Mouse (Mus musculus): ENCODE data around the gene Wdr93.

Gene Wdr93

DNA sequence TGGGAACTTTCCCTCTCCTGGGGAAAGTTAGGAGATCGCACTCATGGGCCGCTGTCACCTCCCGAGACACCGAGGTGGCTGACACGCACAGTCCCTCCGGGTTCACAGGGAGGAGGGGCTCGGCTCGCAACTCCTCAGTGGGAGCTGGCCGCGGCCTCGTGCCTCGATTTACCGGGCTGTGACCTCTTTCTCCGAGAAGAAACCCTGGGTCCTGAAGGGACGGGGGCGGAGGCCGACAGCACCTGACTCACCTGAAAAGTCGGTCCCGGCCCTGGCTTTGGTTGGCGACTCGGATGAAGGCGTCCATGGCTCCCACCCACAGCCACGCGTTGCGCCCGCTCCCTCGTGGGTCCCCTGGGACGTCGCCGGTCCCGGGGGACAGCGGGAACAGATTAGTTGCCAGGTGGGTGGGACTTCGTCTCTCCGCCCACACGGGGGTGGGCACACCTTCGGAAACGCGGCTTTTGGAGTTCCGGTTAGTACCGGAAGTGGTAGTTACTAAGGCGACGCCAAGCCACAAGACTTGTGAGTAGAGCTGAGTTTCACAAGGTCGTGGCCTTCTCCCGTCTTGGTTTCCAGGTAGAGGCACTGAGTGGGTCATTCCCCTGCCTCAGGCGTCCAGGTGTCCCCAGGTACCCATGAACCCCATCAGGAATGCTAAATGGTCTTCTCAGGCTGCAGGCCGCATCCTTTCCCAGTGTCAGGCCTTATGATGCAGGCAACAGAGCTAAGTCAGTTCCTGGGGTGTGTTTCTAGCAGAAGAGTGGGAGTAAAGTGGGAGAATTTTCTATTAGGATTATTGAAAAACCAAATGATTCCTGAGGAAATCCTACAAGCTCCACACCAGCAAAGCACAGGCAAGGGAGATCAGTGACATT lies at the start of gene Wdr93, which contains the start of gene Pex11a:
Wdr93 (plus strand) TSS at position 505 of the 878 bp plus-strand sequence.
Pex11a (minus strand) TSS at position 473 of the 878 bp plus-strand sequence.
- DNase-seq (ENCODE audit: low spot score in 2 of 2): peak; percentile 52 to 74

DNA sequence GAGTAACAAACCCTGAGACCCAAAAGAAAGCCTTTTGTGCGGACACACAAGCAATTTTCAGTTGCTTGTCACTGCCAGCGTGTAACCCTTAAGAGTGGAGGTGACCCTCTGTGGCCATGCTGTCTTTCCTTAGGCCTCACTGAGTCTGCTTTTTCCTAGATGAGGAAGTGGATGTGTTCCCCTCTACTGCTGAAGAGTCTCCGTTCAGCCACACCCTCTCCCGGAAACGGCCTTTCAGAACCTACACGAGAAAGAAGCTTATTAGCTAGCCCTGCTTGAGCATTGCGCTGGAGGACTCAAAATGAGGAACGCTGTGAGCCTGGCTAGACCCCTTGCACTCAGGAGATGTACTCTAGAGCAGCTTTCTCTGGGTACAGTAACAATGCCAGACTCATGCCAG lies 46.5 kb upstream of the Wdr93 start:
- no peak for DNase-seq (ENCODE audit: low spot score in 2 of 2)

DNA sequence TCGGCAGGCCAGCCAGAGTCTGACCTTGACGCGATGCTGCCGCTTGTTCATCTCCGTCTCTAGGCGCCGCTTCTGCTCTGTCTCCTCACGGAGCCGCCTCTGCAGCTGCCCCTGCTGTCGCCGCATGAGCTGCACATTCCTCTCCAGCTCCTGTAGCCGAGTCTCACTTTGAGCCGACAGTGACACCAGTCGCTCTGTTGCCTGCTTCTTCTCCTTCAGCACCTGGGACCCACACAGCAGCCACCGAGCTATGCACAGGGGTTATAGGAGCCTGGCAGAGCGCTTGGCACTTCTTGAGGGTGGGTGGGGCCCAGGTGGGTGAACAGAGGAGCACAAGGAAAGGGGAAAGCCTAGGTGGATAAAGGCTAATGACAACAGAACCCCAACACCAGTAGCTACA lies 40.2 kb upstream of the Wdr93 start:
- DNase-seq (ENCODE audit: low spot score in 2 of 2): no peak

DNA sequence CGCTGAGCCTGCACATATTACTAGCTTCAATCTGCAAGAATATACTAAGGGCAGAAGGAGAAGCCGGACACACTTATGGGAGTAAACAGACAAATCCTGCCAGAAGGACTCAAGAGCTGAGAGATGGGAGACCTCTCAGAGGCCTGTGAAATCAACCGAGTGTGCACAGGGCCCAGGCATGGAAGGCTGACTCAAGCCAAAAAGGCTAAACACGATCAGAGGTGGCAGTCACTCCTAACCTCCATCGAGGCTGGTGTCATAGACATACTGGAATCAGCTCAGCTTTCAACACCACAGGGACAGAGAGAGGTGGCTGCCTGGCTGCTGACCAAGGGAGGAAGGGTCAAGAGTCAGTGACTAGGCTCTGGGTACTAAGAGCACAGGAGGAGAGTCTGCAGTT lies 37.8 kb upstream of the Wdr93 start:
- DNase-seq (ENCODE audit: low spot score in 2 of 2): no peak

- no peak for DNase-seq (ENCODE audit: low spot score in 2 of 2)
Observed at GRCm38 (mm10) chr7:79710130-79710607, 32.8 kb upstream of the Wdr93 start.

DNA sequence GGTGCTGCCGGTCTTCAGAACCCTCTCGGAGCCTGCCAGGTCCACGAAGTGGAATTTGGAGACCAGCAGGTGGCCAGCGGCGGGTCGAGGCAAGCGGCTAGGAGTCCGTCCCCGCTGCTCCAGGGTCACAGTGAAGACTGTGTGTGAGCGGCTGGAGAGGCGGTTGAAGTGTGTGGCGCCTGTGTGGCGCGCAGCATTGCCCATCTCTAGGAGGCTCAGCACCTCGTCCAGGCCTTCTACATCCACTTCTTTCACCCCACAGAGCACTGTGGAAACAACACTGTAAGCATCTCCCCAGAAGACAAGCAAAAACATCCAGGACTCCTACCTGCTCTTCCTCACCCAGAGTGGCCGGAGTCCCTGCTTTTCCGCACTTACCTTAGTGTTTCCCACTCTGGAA lies 32.1 kb upstream of the Wdr93 start:
- DNase-seq (ENCODE audit: low spot score in 2 of 2): no peak

GRCm38 (mm10) chr7:79715187-79715981 lies 27.6 kb upstream of the Wdr93 start, which contains the start of gene Kif7:
Gene Kif7 (minus strand): TSS chr7:79715720.
- DNase-seq (ENCODE audit: low spot score in 2 of 2): no peak

- DNase-seq (ENCODE audit: low spot score in 2 of 2): no peak
Observed at GRCm38 (mm10) chr7:79721386-79721977, 21.5 kb upstream of the Wdr93 start.

DNA sequence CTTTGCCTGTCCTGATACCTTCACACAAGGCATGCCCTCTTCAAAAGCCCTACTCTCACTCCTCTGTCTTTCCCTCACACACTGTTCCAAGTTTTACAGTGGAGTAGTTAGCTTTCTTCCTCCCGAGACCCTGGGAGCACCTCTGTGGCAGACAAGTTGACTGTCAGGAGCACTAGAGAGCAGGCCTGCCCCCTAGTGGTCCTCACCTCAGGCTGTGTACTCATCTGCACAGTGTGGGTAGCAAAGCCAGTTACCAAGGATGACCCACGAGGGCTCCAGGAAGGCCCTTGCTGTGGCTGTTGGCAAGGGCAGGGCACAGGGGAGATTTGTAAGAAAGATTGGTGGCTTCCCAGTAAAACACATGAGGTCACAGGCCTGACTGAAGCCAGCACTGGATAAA lies 15.9 kb upstream of the Wdr93 start:
- DNase-seq (ENCODE audit: low spot score in 2 of 2): peak in 1 of 2 experiments; percentile 42

- DNase-seq (ENCODE audit: low spot score in 2 of 2): peak in 1 of 2 experiments; percentile 63
Observed at GRCm38 (mm10) chr7:79728219-79728618, 14.7 kb upstream of the Wdr93 start.

GRCm38 (mm10) chr7:79729169-79729568 lies 13.8 kb upstream of the Wdr93 start:
- peak in 1 of 2 experiments; percentile 71 for DNase-seq (ENCODE audit: low spot score in 2 of 2)

- DNase-seq (ENCODE audit: low spot score in 2 of 2): no peak
Observed at GRCm38 (mm10) chr7:79729743-79730370, 13.1 kb upstream of the Wdr93 start.

GRCm38 (mm10) chr7:79731438-79731837 lies 11.5 kb upstream of the Wdr93 start:
- DNase-seq (ENCODE audit: low spot score in 2 of 2): no peak

GRCm38 (mm10) chr7:79732622-79733021 lies 10.3 kb upstream of the Wdr93 start, which contains the start of gene Plin1:
Gene Plin1 (minus strand): TSS chr7:79732903.
- no peak for DNase-seq (ENCODE audit: low spot score in 2 of 2)

GRCm38 (mm10) chr7:79734563-79734962 lies 8.4 kb upstream of the Wdr93 start:
- DNase-seq (ENCODE audit: low spot score in 2 of 2): no peak

- DNase-seq (ENCODE audit: low spot score in 2 of 2): no peak
Observed at GRCm38 (mm10) chr7:79736511-79736910, 6.5 kb upstream of the Wdr93 start.

DNA sequence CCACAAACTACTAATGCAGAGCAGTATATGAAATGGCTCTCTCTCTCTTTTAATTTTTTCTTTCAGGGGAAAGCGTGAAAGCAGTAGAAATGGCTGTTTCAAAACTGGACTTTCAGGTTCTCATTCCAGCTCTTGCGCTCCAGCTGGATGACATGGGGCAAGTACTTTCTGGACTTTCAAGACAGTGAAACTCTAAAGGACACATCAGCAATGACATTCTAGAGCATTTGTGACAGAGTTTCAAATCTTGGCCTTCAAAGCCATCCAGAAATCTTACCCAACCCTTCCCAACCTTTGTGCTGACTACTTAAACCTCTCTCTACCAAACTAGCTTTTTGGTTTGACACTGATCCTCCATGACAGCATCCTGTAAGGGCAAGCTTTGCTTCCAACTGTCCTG lies 4.0 kb upstream of the Wdr93 start:
- DNase-seq (ENCODE audit: low spot score in 2 of 2): no peak

GRCm38 (mm10) chr7:79740279-79740678 lies 2.7 kb upstream of the Wdr93 start:
- no peak for DNase-seq (ENCODE audit: low spot score in 2 of 2)

DNA sequence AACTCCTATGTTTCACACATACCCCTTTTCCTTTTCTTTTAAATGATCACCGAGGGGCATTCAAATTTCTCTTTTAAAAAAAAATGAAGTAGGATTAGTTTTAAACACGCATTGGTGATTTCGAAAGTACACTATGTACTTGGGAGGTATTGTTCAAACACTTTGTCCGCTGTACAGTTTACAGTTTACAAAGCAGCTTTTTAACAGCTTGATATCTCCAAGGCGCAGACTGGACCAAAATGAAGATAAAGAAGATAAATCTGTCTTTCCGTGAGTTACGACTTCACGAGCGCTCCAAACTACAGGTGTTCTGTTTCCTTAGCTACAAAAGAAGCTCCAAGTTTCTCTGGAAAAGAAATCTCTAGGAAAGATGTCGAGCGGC lies 695 bp upstream of the Wdr93 start:
- DNase-seq (ENCODE audit: low spot score in 2 of 2): no peak

DNA sequence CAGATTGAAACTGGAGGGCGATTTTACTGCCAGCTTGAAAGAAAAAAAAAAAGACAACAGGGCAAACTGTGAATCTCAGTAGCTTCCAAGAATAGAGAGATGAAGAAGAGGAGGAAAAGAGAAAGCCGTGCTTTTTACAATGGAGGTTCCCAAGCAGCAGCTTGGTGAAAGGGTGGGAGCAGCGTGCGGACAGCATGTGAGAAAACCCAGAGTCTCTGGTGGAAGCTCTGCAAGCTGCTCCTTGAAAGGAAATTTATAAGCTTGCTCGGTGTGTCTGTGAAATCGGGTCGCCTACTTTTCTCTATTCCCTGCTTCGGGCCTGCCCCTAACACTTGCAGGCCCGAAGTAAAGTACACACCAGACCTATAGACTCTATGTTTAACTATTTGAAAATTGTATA lies 1.1 kb downstream of the Wdr93 start:
- DNase-seq (ENCODE audit: low spot score in 2 of 2): peak in 1 of 2 experiments; percentile 13

- DNase-seq (ENCODE audit: low spot score in 2 of 2): no peak
Observed at GRCm38 (mm10) chr7:79744585-79744984, 1.6 kb downstream of the Wdr93 start.

DNA sequence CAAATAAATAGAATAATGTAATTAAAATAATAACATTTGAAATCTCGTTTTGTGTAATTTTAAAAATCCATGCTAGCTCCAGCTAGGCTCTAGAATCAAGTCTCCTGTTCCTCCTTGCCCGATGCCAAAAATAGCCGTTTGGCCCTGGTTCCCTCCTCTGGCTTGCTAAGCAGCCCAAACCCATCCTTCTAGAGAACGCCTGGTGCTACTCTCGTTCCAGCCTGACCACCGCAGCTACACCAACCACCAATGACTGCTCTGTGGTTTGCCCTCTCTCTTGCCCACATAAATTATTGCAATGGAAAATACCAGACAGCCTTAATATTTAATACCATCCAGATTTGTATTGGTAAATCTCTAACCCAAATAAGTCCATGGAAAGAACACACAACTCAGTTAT lies 4.7 kb downstream of the Wdr93 start:
- DNase-seq (ENCODE audit: low spot score in 2 of 2): no peak
